Mouse (Mus musculus) E14TG2a.4 (cell line): ENCODE measurements around the gene Gja4.

ENCODE experiments used
- CTCF ChIP-seq: conservative IDR thresholded peaks from 2 replicates; pipeline ENCODE4 v1.5.1; 2014; ENCODE audit warnings: low read length
- NANOG ChIP-seq: IDR thresholded peaks from 2 replicates; pipeline ENCODE4 v1.6.1; 2014; ENCODE audit warnings: borderline replicate concordance, low read length, mixed read lengths
- POU5F1 ChIP-seq: IDR thresholded peaks from 2 replicates; pipeline ENCODE4 v1.6.1; 2014; ENCODE audit warnings: low read length, borderline replicate concordance

GRCm38 (mm10) chr4:127303796-127304195 is 10.0 kb downstream of the Gja4 start:
- TF ChIP-seq CTCF, result no peak
- TF ChIP-seq NANOG, result no peak
- TF ChIP-seq POU5F1, result no peak
